Mouse (Mus musculus) splenic B cell, adult 2 months (primary cell): ENCODE measurements around the gene Tead3.

ENCODE experiments used
- DNase-seq: peaks from one replicate; pipeline ENCODE4 v3.0.0-alpha.2; 2011; ENCODE audit warnings: low read depth, low spot score
- H3K27me3 ChIP-seq: 2 replicates; pipeline ENCODE4 v1.6.1; 2012; ENCODE audit warnings: mild to moderate bottlenecking, low read length, moderate library complexity, mixed read lengths; ENCODE audit not compliant: control insufficient read depth, poor library complexity, insufficient read depth, severe bottlenecking
- H3K36me3 ChIP-seq: 2 replicates; pipeline ENCODE4 v1.6.1; 2012; ENCODE audit warnings: mild to moderate bottlenecking, low read length, moderate library complexity, mixed read lengths; ENCODE audit not compliant: control insufficient read depth, poor library complexity, insufficient read depth, severe bottlenecking

Tead3 gene

GRCm38 (mm10) chr17:28291346-28291745, 59.3 kb downstream of the Tead3 start:
- Histone ChIP-seq H3K27me3 (no peaks in the 10 kb centered on the region), H3K36me3 (peaks cover 2% of the 10 kb centered on the region; the same call in 1 of the 2 replicates)
- DNase-seq = no peak

- Histone ChIP-seq H3K36me3 (peaks cover 2% of the 10 kb centered on the region; the same call in 1 of the 2 replicates), H3K27me3 (no peaks in the 10 kb centered on the region)
- no peak for DNase-seq
Measured at GRCm38 (mm10) chr17:28290671-28291070, 59.9 kb downstream of the Tead3 start.

DNA sequence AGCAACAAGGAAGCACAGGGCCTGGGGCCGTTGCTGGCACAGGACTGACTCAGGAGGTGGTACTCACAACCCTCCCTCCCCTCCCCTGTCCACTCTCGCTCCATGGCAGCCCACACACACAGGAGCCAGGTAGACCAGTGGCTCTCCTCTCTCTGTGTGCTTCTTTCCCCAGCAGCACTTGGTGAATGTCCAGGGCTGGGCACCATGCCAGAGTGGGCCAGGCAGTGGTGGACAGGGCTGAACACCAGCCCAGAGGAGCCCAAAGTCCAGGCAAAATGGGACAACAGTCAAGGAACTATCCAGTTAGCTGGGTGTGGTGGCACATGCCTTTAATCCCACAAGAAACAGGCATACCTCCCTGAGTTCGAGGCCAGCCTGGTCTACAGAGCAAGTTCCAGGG, 60.4 kb downstream of the Tead3 start:
- no peak for DNase-seq
- Histone ChIP-seq H3K36me3 (peaks cover 2% of the 10 kb centered on the region; the same call in 1 of the 2 replicates), H3K27me3 (no peaks in the 10 kb centered on the region)

GRCm38 (mm10) chr17:28287980-28288379, 62.6 kb downstream of the Tead3 start:
- Histone ChIP-seq H3K36me3 (peaks cover 2% of the 10 kb centered on the region; the same call in 1 of the 2 replicates), H3K27me3 (no peaks in the 10 kb centered on the region)
- DNase-seq = peak; percentile 39

- Histone ChIP-seq H3K27me3 (no peaks in the 10 kb centered on the region), H3K36me3 (peaks cover 2% of the 10 kb centered on the region; the same call in 1 of the 2 replicates)
- DNase-seq = no peak
Measured at GRCm38 (mm10) chr17:28287578-28287977, 63.0 kb downstream of the Tead3 start.

DNA sequence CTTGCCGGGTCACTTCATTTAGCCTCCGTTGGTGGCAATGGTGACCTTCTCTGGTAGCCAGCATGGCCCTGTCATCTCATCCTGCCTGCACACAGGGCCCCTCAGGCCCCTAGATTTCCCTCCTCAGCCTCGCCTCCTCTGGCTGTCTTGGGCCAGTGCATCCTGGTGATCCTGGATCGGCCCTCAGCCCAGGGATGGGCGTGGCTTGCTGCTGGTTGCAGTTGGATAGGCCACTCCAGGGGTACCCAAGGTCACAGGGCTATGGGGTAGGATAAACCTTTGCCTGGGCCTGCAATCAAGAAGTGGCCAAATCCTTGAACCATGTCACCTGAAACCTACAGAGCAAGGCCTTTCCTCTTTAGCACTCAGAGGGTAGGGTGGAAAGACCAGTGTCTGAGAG, 63.7 kb downstream of the Tead3 start:
- Histone ChIP-seq H3K36me3 (peaks cover 2% of the 10 kb centered on the region; the same call in 1 of the 2 replicates), H3K27me3 (no peaks in the 10 kb centered on the region)
- DNase-seq = no peak

DNA sequence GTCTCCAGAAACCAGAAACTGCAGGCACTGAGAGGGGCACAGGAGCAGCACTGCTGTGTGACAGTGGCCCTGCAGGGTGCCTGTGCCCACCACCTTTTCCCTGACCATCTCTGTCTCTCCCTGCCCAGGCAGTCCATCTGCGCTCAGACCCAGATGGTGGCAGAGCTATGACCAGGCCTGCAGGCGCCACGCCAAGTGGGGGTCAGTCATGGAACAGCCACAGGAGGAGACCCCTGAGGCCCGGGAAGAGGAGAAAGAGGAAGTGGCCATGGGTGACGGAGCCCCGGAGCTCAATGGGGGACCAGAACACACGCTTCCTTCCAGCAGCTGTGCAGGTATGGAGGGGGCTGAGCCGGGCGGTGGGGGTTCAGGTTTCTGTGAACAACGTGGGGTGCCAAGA, 64.5 kb downstream of the Tead3 start:
- DNase-seq = no peak
- H3K27me3 ChIP-seq = no peaks in the 10 kb centered on the region
- peaks cover 2% of the 10 kb centered on the region; the same call in 1 of the 2 replicates for H3K36me3 ChIP-seq

DNA sequence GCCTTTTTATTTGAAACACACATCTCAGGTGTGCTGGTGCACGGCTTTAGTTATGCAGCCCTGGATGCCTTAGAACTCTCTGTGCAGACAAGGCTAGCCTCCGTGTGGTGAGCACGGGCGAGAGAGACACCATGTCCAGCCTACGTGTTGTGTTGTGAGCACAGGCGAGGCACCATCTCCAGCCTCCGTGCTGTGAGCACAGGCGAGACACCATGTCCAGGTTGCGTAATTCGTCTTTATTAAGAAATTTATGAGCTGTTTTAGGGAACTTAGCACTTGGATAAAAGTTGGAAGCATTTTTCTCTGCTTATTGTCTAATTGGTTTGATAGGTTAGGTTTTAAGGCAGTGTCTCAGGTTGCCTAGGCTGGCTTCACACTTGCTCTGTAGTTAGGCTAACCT, 67.4 kb downstream of the Tead3 start:
- H3K27me3 ChIP-seq = no peaks in the 10 kb centered on the region
- no peak for DNase-seq
- no peaks in the 10 kb centered on the region for H3K36me3 ChIP-seq

DNA sequence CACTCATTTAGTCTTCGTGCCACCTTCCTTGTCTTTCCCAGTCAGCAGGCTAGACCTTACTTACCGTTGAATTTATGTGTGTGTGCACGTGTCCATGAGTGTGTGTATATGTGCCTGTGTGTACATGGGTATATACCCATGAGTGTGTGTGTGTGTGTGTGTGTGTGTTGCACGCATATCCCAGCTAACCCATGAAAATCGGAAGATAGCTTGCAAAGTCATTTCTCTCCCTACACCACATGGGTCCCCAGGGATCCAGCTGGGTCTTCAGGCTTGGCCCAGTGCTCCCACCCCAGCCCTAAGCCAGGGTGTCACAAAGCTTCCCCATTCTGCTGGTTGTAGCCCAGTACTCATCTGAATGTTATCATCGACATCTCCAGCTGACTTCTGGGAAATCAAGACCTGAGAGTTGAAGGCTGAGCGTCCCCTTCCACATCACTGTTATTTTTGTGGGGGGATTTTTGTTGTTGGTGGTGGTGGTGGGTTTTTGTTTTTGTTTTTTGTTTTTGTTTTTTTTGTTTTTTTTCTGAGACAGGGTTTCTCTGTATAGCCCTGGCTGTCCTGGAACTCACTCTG, 68.7 kb downstream of the Tead3 start:
- H3K36me3 ChIP-seq = no peaks in the 10 kb centered on the region
- H3K27me3 ChIP-seq = no peaks in the 10 kb centered on the region
- DNase-seq = peak; percentile 52
